Comparison of ENCODE assay signal across 12 mouse cellular contexts in genomic region chrX:13502862-13503375, GRCm38 (mm10). TPM values are rescaled to one million over a fixed set of nuclear protein-coding genes. Genes with fewer than 3 reads are reported as not detected.
DNase-seq lines count a peak whose midpoint lies in the region; ATAC-seq and TF ChIP-seq lines count a peak whose summit lies in the region.
"Had no signal": no experiment of that assay in that cellular context is flagged by ENCODE, and none has a peak within 500 bp of the region (broad histone marks: within the 10 kb centered on the region; RNA-seq: fewer than 3 reads in every experiment).

No protein-coding gene starts in this region.

- no peak for DNase-seq in frontal cortex, postnatal 14 days (ENCODE audit: low spot score in 2 of 2)
- peak; percentile 19 for DNase-seq in lung, postnatal 10 days
- no peak for DNase-seq in lung, adult 2 months
- no peak for DNase-seq in hindbrain, embryonic 10.5 days (ENCODE audit: low spot score)
- DNase-seq in kidney, adult 9 months = no peak
- DNase-seq in adrenal gland, adult 8-10 months = no peak
- DNase-seq: B cell, adult 2 months; right cerebral cortex, postnatal 25 days; thymus, postnatal 4 days had no signal

- no peak for TF ChIP-seq CTCF in lung, adult 2 months (IDR thresholded peaks at IDR 0.05; ENCODE audit: insufficient read depth, low read length)
- no peak for TF ChIP-seq CTCF in olfactory bulb, adult 2 months (IDR thresholded peaks at IDR 0.05; ENCODE audit: insufficient read depth, low read depth, low read length)

- H3K9me3 ChIP-seq in hindbrain, embryonic 10.5 days = no peaks in the 10 kb centered on the region

- H3K27me3 ChIP-seq in hindbrain, embryonic 10.5 days (ENCODE audit: insufficient read depth, poor library complexity, severe bottlenecking) = peaks cover 22% of the 10 kb centered on the region

- peak overlapping the region; percentile 53 for H3K27ac ChIP-seq in hindbrain, embryonic 10.5 days
- peak overlapping the region; percentile 92 for H3K27ac ChIP-seq in olfactory bulb, adult 2 months (ENCODE audit: insufficient read depth, low read depth, low read length)

- no peak overlapping the region for H3K4me3 ChIP-seq in lung, adult 2 months (replicated peaks; ENCODE audit: extremely low read depth, low read depth, low read length)
- no peak overlapping the region for H3K4me3 ChIP-seq in hindbrain, embryonic 10.5 days
- no peak overlapping the region for H3K4me3 ChIP-seq in olfactory bulb, adult 2 months (ENCODE audit: insufficient read depth, low read depth, low read length)

- TF ChIP-seq POLR2A in lung, adult 2 months (IDR thresholded peaks at IDR 0.05; ENCODE audit: borderline replicate concordance, extremely low read depth, low read depth, low read length) = no peak
- TF ChIP-seq POLR2A in olfactory bulb, adult 2 months (IDR thresholded peaks at IDR 0.05; ENCODE audit: insufficient read depth, low read depth, low read length) = no peak

- peak; percentile 91 for ATAC-seq in frontal cortex, adult (ENCODE audit: low TSS enrichment)

- no peaks in the 10 kb centered on the region; the same call in 1 of the 2 replicates for H3K4me1 ChIP-seq in lung, adult 2 months (ENCODE audit: control insufficient read depth, insufficient read depth, low read length)
- H3K4me1 ChIP-seq in hindbrain, embryonic 10.5 days (replicated peaks) = peaks cover 5% of the 10 kb centered on the region; the same call in 1 of the 2 replicates
- no peaks in the 10 kb centered on the region for H3K4me1 ChIP-seq in olfactory bulb, adult 2 months (ENCODE audit: control insufficient read depth, insufficient read depth, low read length)

- H3K36me3 ChIP-seq in hindbrain, embryonic 10.5 days = no peaks in the 10 kb centered on the region

- WGBS in lung, adult 2 months = 53% methylated on average over 7 of the region's 7 CpGs
- 61% methylated on average over 7 of the region's 7 CpGs for WGBS in hindbrain, embryonic 10.5 days
- 35% methylated on average over 7 of the region's 7 CpGs for WGBS in olfactory bulb, adult 2 months

RNA-seq across cellular contexts. Expression of gene Nyx, which starts 37.0 kb away (rescaled TPM):
- polyA plus RNA-seq in lung, adult 2 months (2012; rRNA removed) = 0.72 and 0.92 TPM in 2 replicates
- 0.09 and 0.12 TPM in 2 replicates for polyA plus RNA-seq in hindbrain, embryonic 10.5 days (2016; fragmentation: Nextera tagmentation; extraction: Ambion mirVana)
- not detected in 2 replicates for polyA plus RNA-seq in olfactory bulb, adult 2 months (2012; ENCODE audit: insufficient read depth, insufficient read length, low replicate concordance, missing spikeins)
- under 1 TPM; 0.26 to 0.40 (median 0.33) TPM for total RNA-seq in adrenal gland, adult 8-10 months (2022)
- total RNA-seq: common myeloid progenitor, adult 5-6 weeks had no signal
